Mouse (Mus musculus) CH12.LX (cell line): ENCODE results near the gene Nos1ap.

Experiments
- BHLHE40 ChIP-seq: IDR thresholded peaks from 2 replicates; pipeline ENCODE4 v1.6.1; 2011; ENCODE audit warnings: mild to moderate bottlenecking, low read depth, low read length, improper control_type of control experiment
- CTCF ChIP-seq, 2 experiments: IDR thresholded peaks in 1 of 2; conservative IDR thresholded peaks in 1 of 2; 2 replicates each; pipeline ENCODE4 v1.5.1; 2011 to 2012; ENCODE audit warnings: low read depth in 2 of 2, low read length in 2 of 2, improper control_type of control experiment in 1 of 2, inconsistent platforms in 1 of 2, mild to moderate bottlenecking in 1 of 2, moderate library complexity in 1 of 2
- EP300 ChIP-seq: IDR thresholded peaks from 2 replicates; pipeline ENCODE4 v1.6.1; 2011; ENCODE audit warnings: low read length, improper control_type of control experiment
- JUN ChIP-seq: IDR thresholded peaks from 2 replicates; pipeline ENCODE4 v1.6.1; 2011; ENCODE audit warnings: low read depth, mild to moderate bottlenecking, low read length, improper control_type of control experiment, moderate library complexity; ENCODE audit not compliant: insufficient read depth
- POLR2A ChIP-seq: IDR thresholded peaks from 2 replicates; pipeline ENCODE4 v1.6.1; 2011; ENCODE audit warnings: low read depth, mild to moderate bottlenecking, improper control_type of control experiment, low read length
- USF1 ChIP-seq: IDR thresholded peaks from 2 replicates; pipeline ENCODE4 v1.6.1; 2014; ENCODE audit warnings: low read depth, mild to moderate bottlenecking, inconsistent platforms, low read length, improper control_type of control experiment
- USF2 ChIP-seq: conservative IDR thresholded peaks from 2 replicates; pipeline ENCODE4 v1.6.1; 2011; ENCODE audit warnings: low read depth, low read length, improper control_type of control experiment
- ZNF384 ChIP-seq: IDR thresholded peaks from 2 replicates; pipeline ENCODE4 v1.6.1; 2012; ENCODE audit warnings: low read depth, low read length, improper control_type of control experiment, inconsistent platforms

- TF ChIP-seq POLR2A (no peak), CTCF (conservative IDR thresholded peaks at IDR 0.05 in 1 of 2, IDR thresholded peaks at IDR 0.05 in 1 of 2; ENCODE audit: low read depth in 2 of 2, low read length in 2 of 2) (no peak), USF1 (no peak), EP300 (no peak), JUN (no peak), ZNF384 (no peak), BHLHE40 (no peak), USF2 (no peak)
These were observed 155.5 kb downstream of the Nos1ap start for GRCm38 (mm10) chr1:170434146-170434545.
